Mouse (Mus musculus): ENCODE data around the gene Ung.

Ung gene

GRCm38 (mm10) chr5:114130698-114131520 lies 723 bp downstream of the Ung start:
- DNase-seq (ENCODE audit: low read depth), result peak; percentile 69

- DNase-seq (ENCODE audit: low read depth), result peak; percentile 27
Observed at GRCm38 (mm10) chr5:114131521-114131840, 1.3 kb downstream of the Ung start.

GRCm38 (mm10) chr5:114132841-114133240 lies 2.7 kb downstream of the Ung start:
- DNase-seq (ENCODE audit: low read depth), result no peak

GRCm38 (mm10) chr5:114134091-114134534 lies 3.9 kb downstream of the Ung start:
- DNase-seq (ENCODE audit: low read depth), result peak; percentile 25

DNA sequence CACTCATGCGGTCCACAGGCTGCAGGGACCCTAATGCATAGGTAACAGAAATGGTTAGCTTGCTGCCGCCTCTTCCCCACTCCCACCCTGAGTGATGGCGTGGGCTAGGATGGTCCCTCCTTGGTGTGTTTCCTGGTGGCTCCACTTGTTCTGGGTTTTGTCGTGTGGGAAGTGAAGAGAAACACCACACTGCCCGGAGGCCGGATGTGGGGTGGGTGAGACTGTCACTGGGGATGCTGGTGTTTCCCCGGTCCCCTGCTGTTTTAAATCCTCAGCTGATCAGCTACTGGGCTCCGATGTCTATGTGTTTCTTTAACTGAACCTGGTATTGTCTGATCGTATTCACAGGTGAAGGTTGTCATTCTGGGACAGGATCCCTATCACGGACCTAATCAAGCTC lies 5.3 kb downstream of the Ung start:
- no peak for DNase-seq (ENCODE audit: low read depth)

DNA sequence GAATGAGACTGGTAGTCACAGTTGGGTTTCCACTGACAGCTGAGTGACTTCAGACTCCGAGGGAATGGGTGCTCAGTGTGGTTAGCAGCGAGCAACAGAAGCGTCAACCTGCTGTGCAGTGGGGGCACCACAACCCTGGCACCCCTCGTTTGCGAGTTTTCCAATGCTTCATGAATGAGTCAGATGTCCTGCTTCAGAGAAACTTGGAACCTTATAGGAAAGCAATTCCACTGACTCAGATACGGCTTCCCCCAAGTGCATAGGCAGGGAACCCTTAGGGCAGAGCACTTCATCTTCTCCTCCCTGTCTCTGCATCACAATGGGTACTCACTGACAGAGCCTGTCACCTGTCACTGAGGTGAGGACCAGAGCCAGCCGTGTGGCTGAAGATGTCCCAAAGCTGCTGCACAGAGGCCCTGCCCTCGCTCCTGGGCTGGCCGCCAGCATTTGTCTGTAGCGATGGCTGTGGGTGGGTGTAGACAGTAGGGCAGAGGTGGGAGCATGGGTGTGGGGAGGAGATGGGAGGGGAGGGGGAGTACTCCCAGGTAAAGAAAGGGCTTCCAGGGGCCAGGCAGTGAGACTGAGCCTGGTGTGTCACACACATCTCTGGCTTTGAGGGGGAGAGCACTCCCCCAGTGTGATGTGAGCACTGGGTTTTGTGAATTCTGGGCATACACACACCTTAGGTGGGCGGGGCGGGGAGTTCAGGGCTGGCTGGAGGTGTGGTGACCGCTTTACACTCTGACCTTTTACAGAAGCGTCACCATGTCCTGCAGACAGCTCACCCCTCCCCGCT lies 7.5 kb downstream of the Ung start:
- no peak for DNase-seq (ENCODE audit: low read depth)

DNA sequence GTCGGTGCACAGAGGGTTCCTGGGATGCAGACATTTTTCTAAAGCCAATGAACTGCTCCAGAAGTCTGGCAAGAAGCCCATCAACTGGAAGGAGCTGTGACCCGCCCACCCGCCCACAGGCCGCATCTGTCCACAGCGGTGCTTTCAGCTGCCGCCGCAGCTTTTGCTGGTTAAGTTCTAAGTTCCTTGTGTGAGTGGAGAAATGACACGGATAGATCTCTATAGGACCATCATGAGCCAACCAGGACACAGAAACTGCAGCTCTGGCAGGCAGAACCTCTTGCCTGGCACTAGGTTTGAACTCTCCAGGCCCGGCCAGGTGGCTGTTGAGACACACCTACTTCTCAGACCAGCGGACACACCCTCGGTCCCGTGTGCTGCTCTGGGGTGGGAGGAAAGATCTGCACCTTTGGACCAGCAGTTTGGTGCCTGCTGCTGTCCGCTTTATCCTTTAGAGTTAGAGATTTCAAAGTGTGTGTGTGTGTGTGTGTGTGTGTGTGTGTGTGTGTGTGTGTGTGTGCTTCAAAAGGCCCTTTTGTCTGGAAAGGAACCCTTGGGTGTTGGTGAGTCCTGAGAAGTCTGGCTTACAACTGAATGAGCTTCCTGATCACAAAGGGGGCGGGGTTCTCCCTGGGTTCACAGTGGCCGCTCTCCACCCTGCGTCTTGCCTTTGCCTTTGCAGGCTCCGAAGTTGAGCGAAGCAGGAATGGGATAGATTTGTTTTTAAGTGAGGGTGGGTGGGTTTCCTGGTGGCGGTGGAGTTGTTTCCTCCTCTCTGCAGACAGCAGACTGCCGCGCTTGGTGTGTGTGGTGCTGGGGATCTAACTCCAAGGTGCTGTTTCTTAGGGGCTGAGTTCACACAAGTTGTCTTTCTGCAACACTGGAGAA lies 8.3 kb downstream of the Ung start:
- DNase-seq (ENCODE audit: low read depth), result no peak

DNA sequence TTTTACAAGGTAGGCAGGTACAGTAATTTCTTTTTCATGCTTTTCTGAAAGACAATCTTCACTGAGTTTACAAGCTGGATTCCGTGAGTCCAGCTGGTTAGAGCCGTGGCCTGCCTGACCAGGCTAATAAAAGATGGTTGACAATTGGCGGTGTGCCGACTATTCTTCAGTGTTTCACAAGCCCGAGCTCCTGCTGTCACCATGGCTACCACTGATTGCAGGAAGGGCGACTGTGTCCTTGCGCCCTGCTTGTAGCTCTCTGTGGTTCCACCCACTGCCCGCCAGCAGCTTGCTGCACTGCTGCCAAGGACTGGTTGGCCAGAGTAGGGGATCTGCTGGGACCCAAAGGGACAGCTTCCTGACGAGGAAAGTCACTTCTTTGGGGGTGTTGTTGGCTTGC lies 9.0 kb downstream of the Ung start:
- peak; percentile 25 for DNase-seq (ENCODE audit: low read depth)

- no peak for DNase-seq (ENCODE audit: low read depth)
Observed at GRCm38 (mm10) chr5:114146028-114146888, 16.1 kb downstream of the Ung start, which contains the start of gene Acacb. Gene Acacb, plus strand, starts transcription at chr5:114146535.

DNA sequence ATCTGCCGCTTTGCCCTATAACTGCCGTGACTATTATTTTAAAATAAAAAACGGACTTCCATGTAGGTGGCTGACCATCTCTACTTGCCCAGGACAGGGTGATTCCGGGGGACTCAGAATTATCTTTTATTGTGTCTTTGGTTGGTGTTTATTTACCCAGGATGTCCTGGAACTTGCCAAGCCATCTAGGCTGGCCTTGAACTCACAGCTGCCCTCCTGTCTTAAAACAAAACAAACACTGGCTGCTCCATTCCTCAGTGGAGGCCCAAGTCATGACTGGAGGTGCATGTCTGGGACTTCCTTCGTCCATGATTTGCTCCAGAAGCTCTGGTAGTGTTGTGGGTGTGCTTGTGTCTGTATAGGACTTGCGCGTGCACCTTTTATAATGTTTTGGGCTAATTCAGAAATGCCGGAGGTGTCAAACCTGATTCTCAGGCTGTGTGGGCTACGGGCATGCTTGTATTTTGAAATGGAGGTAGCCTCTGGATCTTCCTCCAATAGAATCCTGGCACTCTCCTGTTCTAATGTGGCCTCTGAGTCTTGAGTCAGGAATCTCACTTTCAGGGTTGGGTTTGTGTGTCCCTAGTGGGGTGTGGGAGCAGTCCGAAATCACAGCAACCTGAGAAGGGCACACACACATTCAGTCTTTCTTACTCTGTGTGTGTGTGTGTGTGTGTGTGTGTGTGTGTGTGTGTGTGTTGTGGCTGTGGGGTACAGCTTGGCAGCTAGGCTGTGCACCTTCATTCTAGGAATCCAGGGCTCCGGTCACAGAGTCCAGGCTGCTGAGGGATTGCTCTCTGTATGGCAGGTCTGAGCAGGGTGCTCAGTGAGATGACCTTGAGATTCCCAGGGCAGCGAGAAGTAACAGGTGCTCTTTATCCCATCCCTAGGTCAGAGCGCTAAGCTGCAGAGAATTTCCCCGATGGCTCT lies 17.1 kb downstream of the Ung start:
- no peak for DNase-seq (ENCODE audit: low read depth)

GRCm38 (mm10) chr5:114152359-114153092 lies 22.3 kb downstream of the Ung start:
- DNase-seq (ENCODE audit: low read depth), result no peak

GRCm38 (mm10) chr5:114153490-114153889 lies 23.3 kb downstream of the Ung start:
- no peak for DNase-seq (ENCODE audit: low read depth)

- no peak for DNase-seq (ENCODE audit: low read depth)
Observed at GRCm38 (mm10) chr5:114154765-114155164, 24.6 kb downstream of the Ung start.

- DNase-seq (ENCODE audit: low read depth), result no peak
Observed at GRCm38 (mm10) chr5:114155168-114155933, 25.2 kb downstream of the Ung start.

DNA sequence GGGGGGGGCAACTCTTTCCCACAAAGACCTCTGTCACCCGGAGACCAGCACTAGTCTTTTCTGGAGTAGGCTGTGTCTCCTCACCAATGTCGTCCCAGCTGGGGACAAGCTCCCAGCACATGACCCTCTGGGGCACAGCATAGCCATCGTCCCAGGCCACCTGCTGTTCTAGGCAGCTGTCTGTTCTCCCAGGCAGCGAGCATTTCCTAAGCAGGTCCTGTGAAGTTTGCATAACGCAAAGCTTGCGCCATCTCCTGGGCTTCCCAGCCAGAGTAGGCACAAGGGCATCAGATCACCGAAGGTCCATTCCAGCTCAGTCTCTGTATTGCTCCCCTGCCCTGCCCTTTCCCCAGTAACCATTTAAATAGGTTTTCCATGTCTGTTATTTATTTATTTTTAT lies 27.1 kb downstream of the Ung start:
- no peak for DNase-seq (ENCODE audit: low read depth)

GRCm38 (mm10) chr5:114161424-114161823 lies 31.2 kb downstream of the Ung start:
- no peak for DNase-seq (ENCODE audit: low read depth)

GRCm38 (mm10) chr5:114162106-114162815 lies 32.1 kb downstream of the Ung start:
- DNase-seq (ENCODE audit: low read depth), result peak; percentile 22

DNA sequence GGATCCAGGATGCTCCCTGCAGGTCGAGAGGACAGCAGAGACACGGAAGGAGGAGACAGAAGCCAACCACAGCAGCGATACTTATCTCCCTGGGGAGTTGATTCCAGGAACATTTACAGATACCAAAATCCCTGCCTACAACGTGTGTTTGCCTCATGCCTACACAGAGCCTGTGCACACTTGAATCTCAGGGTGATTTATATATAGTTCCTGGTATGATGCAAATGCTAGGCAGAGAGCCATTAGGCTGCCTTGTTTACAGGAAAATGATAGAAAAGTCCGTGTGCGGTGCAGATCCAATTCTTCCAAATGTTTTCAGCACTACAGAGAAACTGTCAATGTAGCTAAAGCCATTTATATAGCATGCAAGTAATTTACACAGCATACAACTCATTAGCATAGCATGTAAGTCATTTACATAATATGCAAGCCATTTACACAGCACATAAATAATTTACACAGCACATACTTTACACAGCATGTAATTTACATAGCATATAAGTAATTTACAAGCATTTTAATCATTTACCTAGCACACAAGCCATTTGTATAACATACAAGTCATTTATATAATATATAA lies 33.0 kb downstream of the Ung start:
- no peak for DNase-seq (ENCODE audit: low read depth)

Data from fibroblast of lung, adult 2 months (primary cell).